Mouse (Mus musculus): ENCODE data around the gene Ctse. TPM values are rescaled to one million over a fixed set of nuclear protein-coding genes. Genes with fewer than 3 reads are reported as not detected.

Gene Ctse
- total and polyA plus RNA-seq, 3 experiments = 55.2 to 92.7 TPM; not detected in 1

GRCm38 (mm10) chr1:131638541-131639421 lies 675 bp downstream of the Ctse start:
- Histone ChIP-seq H3K4me3 (ENCODE audit: control insufficient read depth in 1 of 2, insufficient read depth in 1 of 2, low read depth in 2 of 2, low read length in 2 of 2) (peak overlapping the region; percentile 66 to 88), H3K79me2 (ENCODE audit: control insufficient read depth, insufficient read depth, low read length, poor library complexity) (peaks cover 4% of the 10 kb centered on the region; the same call in 1 of the 2 replicates), H3K4me1 (ENCODE audit: control insufficient read depth in 1 of 2, insufficient read depth in 2 of 2, low read length in 2 of 2) (peaks cover 13 to 20% of the 10 kb centered on the region in 2 experiments), H3K36me3 (ENCODE audit: control insufficient read depth in 1 of 2, insufficient read depth in 2 of 2, low read length in 2 of 2) (peaks cover 0 to 23% of the 10 kb centered on the region in 2 experiments; a peak in 2 of 4 replicates), H3K27ac (ENCODE audit: control insufficient read depth, low read depth, low read length) (peak overlapping the region; percentile 87), H3K9ac (ENCODE audit: control insufficient read depth, low read depth, low read length, poor library complexity, severe bottlenecking) (peak overlapping the region; percentile 81), H3K27me3 (ENCODE audit: control insufficient read depth in 1 of 2, insufficient read depth in 2 of 2, low read length in 2 of 2) (no peaks in the 10 kb centered on the region), H3K9me3 (replicated peaks; ENCODE audit: insufficient read depth, low read length) (no peaks in the 10 kb centered on the region)
- no peak for DNase-seq (ENCODE audit: low read depth, low spot score)
- no peak for TF ChIP-seq GATA1 (IDR thresholded peaks at IDR 0.05; ENCODE audit: low read depth, low read length)
- no peak for TF ChIP-seq RAD21 (IDR thresholded peaks at IDR 0.05; ENCODE audit: low read depth, low read length)
- 0 out of 4 replicates have a peak, but pooled peaks of 1 of the 2 experiments have one; percentile 27 for TF ChIP-seq EP300 (IDR thresholded peaks at IDR 0.05; ENCODE audit: low read depth in 1 of 2, low read length in 2 of 2)
- peak; percentile 94 for TF ChIP-seq JUND (IDR thresholded peaks at IDR 0.05; ENCODE audit: low read depth, low read length)
- no peak; the same call in 1 of the 2 replicates for TF ChIP-seq MXI1 (IDR thresholded peaks at IDR 0.05; ENCODE audit: low read depth, low read length)
- TF ChIP-seq SIN3A (IDR thresholded peaks at IDR 0.05; ENCODE audit: low read length) = no peak
- TF ChIP-seq USF1 (IDR thresholded peaks at IDR 0.05; ENCODE audit: low read depth, low read length) = no peak
- no peak for TF ChIP-seq CTCF (IDR thresholded peaks at IDR 0.05 in 2 of 3, conservative IDR thresholded peaks at IDR 0.05 in 1 of 3; ENCODE audit: control insufficient read depth in 1 of 3, insufficient read depth in 1 of 3, low read depth in 2 of 3, low read length in 3 of 3, poor library complexity in 1 of 3, severe bottlenecking in 1 of 3)
- TF ChIP-seq TCF12 (IDR thresholded peaks at IDR 0.05; ENCODE audit: low read depth, low read length) = 0 out of 2 replicates have a peak, but pooled peaks have one; percentile 19
- 0 out of 2 replicates have a peak, but pooled peaks have one; percentile 15 for TF ChIP-seq KAT2A (conservative IDR thresholded peaks at IDR 0.05; ENCODE audit: low read depth, low read length)
- TF ChIP-seq MEF2A (IDR thresholded peaks at IDR 0.05; ENCODE audit: extremely low read depth, insufficient replicate concordance, low read depth, low read length, poor library complexity, severe bottlenecking) = no peak
- TF ChIP-seq HCFC1 (IDR thresholded peaks at IDR 0.05; ENCODE audit: low read depth, low read length) = no peak
- TF ChIP-seq MAFK (IDR thresholded peaks at IDR 0.05; ENCODE audit: borderline replicate concordance, low read depth, low read length) = no peak
- no peak for TF ChIP-seq CHD2 (IDR thresholded peaks at IDR 0.05; ENCODE audit: low read length)
- TF ChIP-seq NRF1 (IDR thresholded peaks at IDR 0.05; ENCODE audit: insufficient read depth, low read depth, low read length, poor library complexity, severe bottlenecking) = no peak
- TF ChIP-seq NELFE (IDR thresholded peaks at IDR 0.05; ENCODE audit: low read depth, low read length) = peak; percentile 12; the same call in 1 of the 2 replicates
- TF ChIP-seq ETS1 (IDR thresholded peaks at IDR 0.05; ENCODE audit: low read depth, low read length) = no peak; the same call in 1 of the 2 replicates
- TF ChIP-seq TAL1 (IDR thresholded peaks at IDR 0.05; ENCODE audit: low read length) = no peak
- peak; percentile 8; the same call in 1 of the 2 replicates for TF ChIP-seq MYC (IDR thresholded peaks at IDR 0.05; ENCODE audit: low read depth, low read length)
- no peak; the same call in 1 of the 2 replicates for TF ChIP-seq CHD1 (IDR thresholded peaks at IDR 0.05; ENCODE audit: low read depth, low read length)
- TF ChIP-seq ZC3H11A (IDR thresholded peaks at IDR 0.05; ENCODE audit: low read depth, low read length) = no peak
- no peak for TF ChIP-seq POLR2AphosphoS2 (IDR thresholded peaks at IDR 0.05; ENCODE audit: low read length)
- no peak for TF ChIP-seq SMC3 (IDR thresholded peaks at IDR 0.05; ENCODE audit: low read depth, low read length)
- no peak for TF ChIP-seq UBTF (IDR thresholded peaks at IDR 0.05; ENCODE audit: borderline replicate concordance, insufficient read depth, low read depth, low read length)
- TF ChIP-seq USF2 (IDR thresholded peaks at IDR 0.05; ENCODE audit: borderline replicate concordance in 1 of 2, insufficient read depth in 1 of 2, low read depth in 1 of 2, low read length in 2 of 2) = no peak
- no peak for TF ChIP-seq ZKSCAN1 (IDR thresholded peaks at IDR 0.05; ENCODE audit: low read depth, low read length)
- no peak for TF ChIP-seq ZNF384 (IDR thresholded peaks at IDR 0.05; ENCODE audit: low read depth, low read length)
- TF ChIP-seq POLR2AphosphoS5 (IDR thresholded peaks at IDR 0.05; ENCODE audit: borderline replicate concordance, low read depth, low read length) = no peak
- TF ChIP-seq BHLHE40 (IDR thresholded peaks at IDR 0.05; ENCODE audit: borderline replicate concordance, low read depth, low read length) = no peak
- TF ChIP-seq ELF1 (IDR thresholded peaks at IDR 0.05; ENCODE audit: low read depth, low read length) = 0 out of 2 replicates have a peak, but pooled peaks have one; percentile 14
- TF ChIP-seq MAZ (IDR thresholded peaks at IDR 0.05; ENCODE audit: low read depth, low read length) = no peak
- TF ChIP-seq E2F4 (IDR thresholded peaks at IDR 0.05; ENCODE audit: borderline replicate concordance, low read depth, low read length) = no peak

Measured in MEL (cell line).